Comparison of ENCODE assay signal across 8 mouse cellular contexts in the genomic region with DNA sequence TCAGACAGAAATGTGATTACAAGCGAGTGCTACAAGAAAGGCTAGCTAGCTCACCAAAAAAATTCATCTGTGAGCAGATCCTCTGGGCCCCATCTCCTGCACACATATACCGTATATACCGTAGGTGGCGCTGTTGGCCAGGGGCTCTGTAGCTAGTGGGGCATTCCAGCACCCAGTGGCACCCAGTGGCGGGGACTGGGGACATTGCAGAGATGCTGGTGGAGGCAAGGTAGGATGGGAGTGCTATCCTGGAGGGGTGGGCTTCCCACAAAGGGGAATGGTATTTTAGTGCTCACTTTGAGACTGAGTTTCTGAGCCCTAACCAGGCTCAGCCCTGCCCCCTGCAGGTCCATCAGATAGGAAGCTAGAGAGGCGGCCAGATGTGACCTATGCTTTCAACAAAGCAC. TPM values are rescaled to one million over a fixed set of nuclear protein-coding genes. Genes with fewer than 3 reads are reported as not detected.
DNase-seq lines count a peak whose midpoint lies in the region; ATAC-seq and TF ChIP-seq lines count a peak whose summit lies in the region.

No protein-coding gene starts in this region.

- no peak overlapping the region for H3K4me2 ChIP-seq in limb, embryonic 11.5 days (ENCODE audit: low read depth, severe bottlenecking)
- no peak overlapping the region for H3K4me2 ChIP-seq in midbrain, embryonic 14.5 days (ENCODE audit: low read length)

- DNase-seq in 416B (ENCODE audit: low read depth): peak; percentile 71
- DNase-seq in adrenal gland, postnatal 14 days: peak; percentile 88
- peak; percentile 71 for DNase-seq in embryonic facial prominence, embryonic 10.5 days (ENCODE audit: low spot score)
- peak; percentile 82 to 88 for DNase-seq in heart, adult 18-20 months
- peak; percentile 72 for DNase-seq in kidney, adult 2 months
- DNase-seq in limb, embryonic 11.5 days (ENCODE audit: low spot score): peak; percentile 78
- DNase-seq in midbrain, embryonic 14.5 days: peak; percentile 81
- DNase-seq in spleen, adult 12 weeks (ENCODE audit: low spot score): peak; percentile 71

- WGBS in embryonic facial prominence, embryonic 10.5 days: 19% methylated on average over 6 of the region's 6 CpGs
- 31% methylated on average over 6 of the region's 6 CpGs for WGBS in kidney, adult 2 months
- WGBS in limb, embryonic 11.5 days: 28% methylated on average over 6 of the region's 6 CpGs
- 18% methylated on average over 6 of the region's 6 CpGs for WGBS in midbrain, embryonic 14.5 days

- peaks cover 54% of the 10 kb centered on the region for H3K36me3 ChIP-seq in embryonic facial prominence, embryonic 10.5 days (replicated peaks)
- no peaks in the 10 kb centered on the region for H3K36me3 ChIP-seq in kidney, adult 2 months (ENCODE audit: control insufficient read depth, insufficient read depth, low read length)
- peaks cover 2% of the 10 kb centered on the region; the same call in 1 of the 2 replicates for H3K36me3 ChIP-seq in limb, embryonic 11.5 days (ENCODE audit: control insufficient read depth, insufficient read depth, low read length)
- H3K36me3 ChIP-seq in midbrain, embryonic 14.5 days (ENCODE audit: control insufficient read depth, insufficient read depth, low read length): peaks cover 56% of the 10 kb centered on the region

- H3K27me3 ChIP-seq in embryonic facial prominence, embryonic 10.5 days (replicated peaks; ENCODE audit: low read depth, poor library complexity, severe bottlenecking): peaks cover 76% of the 10 kb centered on the region
- no peaks in the 10 kb centered on the region for H3K27me3 ChIP-seq in kidney, adult 2 months (replicated peaks; ENCODE audit: control insufficient read depth, insufficient read depth, low read length)
- H3K27me3 ChIP-seq in limb, embryonic 11.5 days (ENCODE audit: control insufficient read depth, insufficient read depth, low read length): 0 out of 2 replicates have a peak, but pooled peaks cover 3% of the 10 kb centered on the region
- peaks cover 38% of the 10 kb centered on the region for H3K27me3 ChIP-seq in midbrain, embryonic 14.5 days (ENCODE audit: control insufficient read depth, insufficient read depth, low read length)

- TF ChIP-seq CTCF in kidney, adult 2 months (conservative IDR thresholded peaks at IDR 0.05; ENCODE audit: insufficient read depth, insufficient read length, low read depth, low read length): peak; percentile 70

- no peaks in the 10 kb centered on the region for H3K9me3 ChIP-seq in embryonic facial prominence, embryonic 10.5 days
- no peaks in the 10 kb centered on the region for H3K9me3 ChIP-seq in limb, embryonic 11.5 days (ENCODE audit: control insufficient read depth, low read length)
- H3K9me3 ChIP-seq in midbrain, embryonic 14.5 days (ENCODE audit: control insufficient read depth, low read length): no peaks in the 10 kb centered on the region

- H3K4me3 ChIP-seq in embryonic facial prominence, embryonic 10.5 days: no peak overlapping the region
- H3K4me3 ChIP-seq in kidney, adult 2 months (ENCODE audit: insufficient read depth, low read depth, low read length): no peak overlapping the region
- no peak overlapping the region for H3K4me3 ChIP-seq in limb, embryonic 11.5 days (ENCODE audit: low read depth, low read length)
- H3K4me3 ChIP-seq in midbrain, embryonic 14.5 days (replicated peaks; ENCODE audit: low read depth, low read length): no peak overlapping the region

- H3K27ac ChIP-seq in embryonic facial prominence, embryonic 10.5 days (replicated peaks): no peak overlapping the region; the same call in 1 of the 2 replicates
- H3K27ac ChIP-seq in kidney, adult 2 months (ENCODE audit: insufficient read depth, low read depth, low read length): no peak overlapping the region
- no peak overlapping the region for H3K27ac ChIP-seq in limb, embryonic 11.5 days (replicated peaks; ENCODE audit: low read depth, low read length)
- H3K27ac ChIP-seq in midbrain, embryonic 14.5 days (replicated peaks; ENCODE audit: low read depth, low read length): no peak overlapping the region

- H3K4me1 ChIP-seq in embryonic facial prominence, embryonic 10.5 days: peaks cover 53% of the 10 kb centered on the region
- H3K4me1 ChIP-seq in kidney, adult 2 months (ENCODE audit: control insufficient read depth, insufficient read depth, low read length): no peaks in the 10 kb centered on the region
- peaks cover 31% of the 10 kb centered on the region for H3K4me1 ChIP-seq in limb, embryonic 11.5 days (ENCODE audit: control insufficient read depth, insufficient read depth, low read length)
- no peaks in the 10 kb centered on the region; the same call in 1 of the 2 replicates for H3K4me1 ChIP-seq in midbrain, embryonic 14.5 days (ENCODE audit: control insufficient read depth, insufficient read depth, low read length)

- H3K9ac ChIP-seq in limb, embryonic 11.5 days (ENCODE audit: low read length): no peak overlapping the region
- no peak overlapping the region for H3K9ac ChIP-seq in midbrain, embryonic 14.5 days (replicated peaks; ENCODE audit: low read length)

- ATAC-seq in limb, embryonic 11.5 days (ENCODE audit: insufficient number of reproducible peaks, low FRiP score, low TSS enrichment, low read depth): no peak
- no peak for ATAC-seq in midbrain, embryonic 14.5 days (ENCODE audit: low FRiP score, low TSS enrichment)

- TF ChIP-seq POLR2A in kidney, adult 2 months (IDR thresholded peaks at IDR 0.05; ENCODE audit: low read depth, low read length): no peak

RNA-seq across cellular contexts. Expression of a gene that starts 13.4 kb away (rescaled TPM):
- 21.1 and 22.6 TPM in 2 replicates for total RNA-seq in adrenal gland, postnatal 14 days (2021)
- polyA plus RNA-seq in embryonic facial prominence, embryonic 10.5 days (2016; fragmentation: Nextera tagmentation; extraction: Ambion mirVana): 50.3 and 50.8 TPM in 2 replicates
- 10 to 100 TPM; 19.8 to 19.9 TPM for total RNA-seq in heart, adult 18-20 months (2021)
- 10.9 and 16.3 TPM in 2 replicates for polyA plus RNA-seq in kidney, adult 2 months (2012; rRNA removed)
- polyA plus RNA-seq in limb, embryonic 11.5 days (2014; fragmentation: Nextera tagmentation; extraction: Ambion mirVana): 51.6 and 52.0 TPM in 2 replicates
- polyA plus RNA-seq in midbrain, embryonic 14.5 days (2014; fragmentation: Nextera tagmentation; extraction: Ambion mirVana): 57.0 and 68.6 TPM in 2 replicates

RNA-seq across cellular contexts. Expression of a gene that starts 13.5 kb away (rescaled TPM):
- total RNA-seq in adrenal gland, postnatal 14 days (2021): 9.3 and 11.3 TPM in 2 replicates
- 23.3 and 23.8 TPM in 2 replicates for polyA plus RNA-seq in embryonic facial prominence, embryonic 10.5 days (2016; fragmentation: Nextera tagmentation; extraction: Ambion mirVana)
- total RNA-seq in heart, adult 18-20 months (2021): 10 to 100 TPM; 10.3 to 10.4 TPM
- 12.6 and 13.3 TPM in 2 replicates for polyA plus RNA-seq in kidney, adult 2 months (2012; rRNA removed)
- polyA plus RNA-seq in limb, embryonic 11.5 days (2014; fragmentation: Nextera tagmentation; extraction: Ambion mirVana): 19.7 and 21.4 TPM in 2 replicates
- 11.9 and 14.2 TPM in 2 replicates for polyA plus RNA-seq in midbrain, embryonic 14.5 days (2014; fragmentation: Nextera tagmentation; extraction: Ambion mirVana)
